Mouse (Mus musculus) brain, adult 10 weeks (tissue): Measurements from ENCODE around the gene Lrif1. TPM values are rescaled to one million over a fixed set of nuclear protein-coding genes. Genes with fewer than 3 reads are reported as not detected.

Experiments
- polyA plus RNA-seq: library from polyadenylated mRNA; stranded (reverse); fragments of 350-450 nt; fragmentation: Illumina TruSeq; extraction: RNeasy Lipid Tissue Mini Kit (QIAGEN cat#74804); gene quantifications from one replicate; pipeline ENCODE4 v1.2.3, GENCODE M21; 2015; ENCODE audit warnings: low read depth, low replicate concordance

Lrif1 gene
- polyA plus RNA-seq = 37.7 TPM

GRCm38 (mm10) chr3:106684830-106685229, at the start of gene Lrif1:
Lrif1 (plus strand) TSS chr3:106684987.

Other genes with a start within 250 kb of the Lrif1 start
- 0.62 TPM for gene Dennd2d, start 202.6 kb upstream of the Lrif1 start, polyA plus RNA-seq
- gene Dram2, start 137.2 kb upstream of the Lrif1 start, polyA plus RNA-seq = 46.2 TPM
- gene Cept1, start 137.2 kb upstream of the Lrif1 start, polyA plus RNA-seq = 83.1 TPM
- 11.8 TPM for gene Cd53, start 105.2 kb downstream of the Lrif1 start, polyA plus RNA-seq
- not detected for gene Olfr266, start 141.3 kb downstream of the Lrif1 start, polyA plus RNA-seq